Mouse (Mus musculus) liver, embryonic 14.5 days (tissue): ENCODE results near the gene Cox10. TPM values are rescaled to one million over a fixed set of nuclear protein-coding genes. Genes with fewer than 3 reads are reported as not detected.

Source experiments
- ATAC-seq: fragments of 200-750 bp; cut with Nextera tagmentation; 2 replicates; pipeline ENCODE4 v1.8.0; 2017; ENCODE audit warnings: moderate number of reproducible peaks, mild to moderate bottlenecking, moderate library complexity; ENCODE audit not compliant: insufficient read depth
- DNase-seq, 3 experiments: peaks; one replicate each; pipeline ENCODE4 v3.0.0-alpha.2; 2012 to 2013; ENCODE audit warnings: low read depth in 3 of 3, low spot score in 3 of 3
- H3K27ac ChIP-seq: fragments of 300-500 bp; sonication (generic); 2 replicates; pipeline ENCODE4 v1.5.1; 2014; ENCODE audit warnings: moderate library complexity, mild to moderate bottlenecking, control low read depth, inconsistent platforms
- H3K27me3 ChIP-seq: fragments of 300-500 bp; sonication (generic); 2 replicates; pipeline ENCODE4 v1.6.1; 2014; ENCODE audit warnings: mild to moderate bottlenecking, low read length, moderate library complexity; ENCODE audit not compliant: control insufficient read depth, insufficient read depth
- H3K36me3 ChIP-seq: fragments of 300-500 bp; sonication (generic); replicated peaks from 2 replicates; pipeline ENCODE4 v1.6.1; 2014; ENCODE audit warnings: low read depth; ENCODE audit not compliant: control insufficient read depth, insufficient read depth
- H3K4me1 ChIP-seq, 2 experiments: fragments of 200-500 bp in 1 of 2; fragments of 300-500 bp in 1 of 2; sonication (generic) in 1 of 2; replicated peaks; 2 replicates each; pipeline ENCODE4 v1.6.1; 2012 to 2014; ENCODE audit warnings: antibody characterized with exemption in 1 of 2, inconsistent platforms in 1 of 2, low read length in 1 of 2; ENCODE audit not compliant: control insufficient read depth in 2 of 2, insufficient read depth in 2 of 2
- H3K4me2 ChIP-seq: fragments of 300-500 bp; sonication (generic); 2 replicates; pipeline ENCODE4 v1.6.1; 2014; ENCODE audit warnings: low read depth, mild to moderate bottlenecking, control low read depth, moderate library complexity
- H3K4me3 ChIP-seq, 2 experiments: fragments of 200-500 bp in 1 of 2; fragments of 300-500 bp in 1 of 2; sonication (generic) in 1 of 2; 2 replicates each; pipeline ENCODE4 v1.5.1; 2012 to 2014; ENCODE audit warnings: low read depth in 2 of 2, low read length in 2 of 2, mild to moderate bottlenecking in 2 of 2, control low read depth in 1 of 2, inconsistent platforms in 1 of 2, moderate library complexity in 1 of 2; ENCODE audit not compliant: insufficient read depth in 1 of 2
- H3K9ac ChIP-seq: fragments of 300-500 bp; sonication (generic); replicated peaks from 2 replicates; pipeline ENCODE4 v1.6.1; 2014; ENCODE audit warnings: mild to moderate bottlenecking, control low read depth, moderate library complexity
- H3K9me3 ChIP-seq: fragments of 300-500 bp; sonication (generic); 2 replicates; pipeline ENCODE4 v1.6.1; 2016; ENCODE audit warnings: low read length, mixed read lengths; ENCODE audit not compliant: control insufficient read depth
- CTCF ChIP-seq: IDR thresholded peaks from 2 replicates; pipeline ENCODE4 v1.5.1; 2016; ENCODE audit warnings: antibody characterized with exemption, low read depth, control low read depth
- EP300 ChIP-seq: IDR thresholded peaks from 2 replicates; pipeline ENCODE4 v1.6.1; 2016; ENCODE audit warnings: antibody characterized with exemption, low read depth
- WGBS: fragments of 180-500 bp; shearing (Covaris S2); extraction: QIAGEN DNeasy Blood & Tissue Kit; methylation state at CpG from one replicate; pipeline ENCODE4 v1.1.7; 2014; ENCODE audit not compliant: insufficient replicate concordance; 5-methylcytosine and 5-hydroxymethylcytosine counted together
- polyA plus RNA-seq, 2 experiments: library from polyadenylated mRNA; depleted of rRNA in 1 of 2; stranded (reverse) in 1 of 2; unstranded in 1 of 2; fragments of >200 nt; fragmentation: Nextera tagmentation in 1 of 2; extraction: Ambion mirVana in 1 of 2; gene quantifications; 2 replicates each; pipeline versions ENCODE4 v1.2.1 to v1.2.3; 2012 to 2014

The Cox10 gene
- polyA plus RNA-seq, 2 experiments = 4.3 to 9.2 TPM

DNA sequence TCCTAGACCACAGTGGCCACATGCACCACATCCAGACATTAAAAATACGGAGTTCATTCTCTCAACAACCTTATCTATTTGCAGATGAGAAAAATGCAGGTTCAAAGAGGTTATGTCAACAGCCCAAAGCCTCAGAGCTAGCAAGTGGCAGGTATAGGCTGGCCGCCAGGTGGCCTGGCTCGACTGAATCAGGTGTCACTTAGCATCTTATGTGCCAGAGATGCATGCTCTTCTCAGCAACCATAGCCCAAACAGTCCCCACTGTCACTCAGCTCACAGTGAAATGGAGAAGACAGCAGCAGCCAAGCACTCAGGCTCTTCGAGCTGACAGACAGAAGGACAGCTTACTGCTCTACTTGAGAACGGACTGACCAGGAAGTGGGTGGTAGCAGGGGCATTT is 44.6 kb downstream of the Cox10 start:
- peak; percentile 31 for TF ChIP-seq CTCF
- no peak for TF ChIP-seq EP300
- Histone ChIP-seq H3K27me3 (no peaks in the 10 kb centered on the region), H3K9ac (no peak overlapping the region), H3K36me3 (no peaks in the 10 kb centered on the region), H3K4me1 (peaks cover 3 to 13% of the 10 kb centered on the region in 2 experiments; a peak in 3 of 4 replicates), H3K27ac (no peak overlapping the region), H3K4me3 (no peak overlapping the region), H3K9me3 (no peaks in the 10 kb centered on the region), H3K4me2 (no peak overlapping the region)
- no peak for DNase-seq
- 69% methylated on average over 5 of the region's 5 CpGs for WGBS
- no peak for ATAC-seq

DNA sequence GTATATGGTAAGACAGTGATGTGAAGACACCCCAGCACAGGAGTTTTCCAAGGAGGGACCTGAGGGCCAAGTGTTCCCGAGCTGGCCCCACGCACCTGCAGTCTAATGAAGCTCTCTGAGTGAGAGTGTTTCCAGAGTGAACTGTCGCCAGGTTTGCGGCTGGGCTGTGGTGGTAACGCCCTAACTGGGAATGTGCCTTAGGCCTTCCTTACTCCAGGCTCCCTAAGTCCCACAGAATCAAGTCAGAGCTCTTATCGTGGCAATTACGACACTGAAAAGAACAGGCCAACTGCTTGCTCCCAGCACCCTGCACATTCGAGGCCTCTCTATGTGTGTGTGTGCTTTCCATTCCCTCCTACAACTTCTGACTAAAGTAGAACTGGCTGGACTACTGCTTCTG is 51.8 kb downstream of the Cox10 start:
- no peak for ATAC-seq

DNA sequence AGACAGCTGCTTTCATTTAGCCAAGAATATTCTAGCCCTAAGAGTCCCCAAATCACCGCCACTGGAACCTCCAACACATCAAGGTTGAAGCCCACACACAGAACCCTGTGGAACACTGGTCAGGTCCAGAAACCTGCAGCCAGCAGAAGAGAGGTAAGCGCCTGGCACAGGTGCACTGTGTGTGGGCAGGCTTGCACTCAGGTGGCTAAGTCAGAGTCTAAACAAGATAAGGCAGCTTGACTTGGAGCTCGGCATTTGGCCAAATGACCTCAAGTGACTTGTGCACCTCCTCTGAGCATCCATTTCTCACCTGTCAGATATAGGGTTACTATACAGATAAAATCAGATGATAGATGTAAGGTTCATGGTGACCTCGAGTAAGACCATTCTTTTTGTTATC is 53.4 kb downstream of the Cox10 start:
- Histone ChIP-seq H3K4me3 (no peak overlapping the region), H3K9me3 (no peaks in the 10 kb centered on the region), H3K36me3 (no peaks in the 10 kb centered on the region), H3K27me3 (no peaks in the 10 kb centered on the region), H3K4me2 (no peak overlapping the region), H3K27ac (no peak overlapping the region), H3K9ac (no peak overlapping the region), H3K4me1 (0 out of 4 replicates have a peak, but pooled peaks cover 0 to 1% of the 10 kb centered on the region in 2 experiments)
- no peak for DNase-seq
- WGBS = 59% methylated on average over 4 of the region's 4 CpGs
- TF ChIP-seq EP300 (no peak), CTCF (no peak)
- no peak for ATAC-seq

More for the DNA sequence above, 51.8 kb downstream of the Cox10 start:
- no peaks in the 10 kb centered on the region for H3K36me3 ChIP-seq
- DNase-seq = no peak
- H3K4me3 ChIP-seq = no peak overlapping the region
- H3K27ac ChIP-seq = no peak overlapping the region
- no peaks in the 10 kb centered on the region for H3K9me3 ChIP-seq
- H3K4me2 ChIP-seq = no peak overlapping the region
- H3K9ac ChIP-seq = no peak overlapping the region
- TF ChIP-seq CTCF (no peak), EP300 (no peak)
- no peaks in the 10 kb centered on the region for H3K27me3 ChIP-seq
- 69% methylated on average over 8 of the region's 8 CpGs for WGBS
- H3K4me1 ChIP-seq = 0 out of 4 replicates have a peak, but pooled peaks cover 0 to 1% of the 10 kb centered on the region in 2 experiments

- Histone ChIP-seq H3K4me2 (no peak overlapping the region), H3K4me1 (peaks cover 0 to 2% of the 10 kb centered on the region in 2 experiments; a peak in 1 of 4 replicates), H3K9me3 (no peaks in the 10 kb centered on the region), H3K36me3 (no peaks in the 10 kb centered on the region), H3K9ac (no peak overlapping the region), H3K4me3 (no peak overlapping the region), H3K27me3 (no peaks in the 10 kb centered on the region), H3K27ac (no peak overlapping the region)
- DNase-seq (no peak), ATAC-seq (no peak)
- TF ChIP-seq CTCF = no peak
- TF ChIP-seq EP300 = no peak
- 63% methylated on average over 7 of the region's 7 CpGs for WGBS
Observed at GRCm38 (mm10) chr11:64024575-64024974, 54.7 kb downstream of the Cox10 start.

GRCm38 (mm10) chr11:64023380-64023981 is 55.8 kb downstream of the Cox10 start:
- TF ChIP-seq EP300 (no peak), CTCF (no peak)
- no peak overlapping the region for H3K4me3 ChIP-seq
- no peak for DNase-seq
- no peaks in the 10 kb centered on the region for H3K36me3 ChIP-seq
- no peaks in the 10 kb centered on the region for H3K27me3 ChIP-seq
- H3K9me3 ChIP-seq = no peaks in the 10 kb centered on the region
- no peak overlapping the region for H3K9ac ChIP-seq
- peaks cover 3 to 9% of the 10 kb centered on the region in 2 experiments; a peak in 2 of 4 replicates for H3K4me1 ChIP-seq
- ATAC-seq = no peak
- H3K4me2 ChIP-seq = no peak overlapping the region
- no peak overlapping the region for H3K27ac ChIP-seq
- 50% methylated on average over 15 of the region's 15 CpGs for WGBS
